Mouse (Mus musculus): ENCODE measurements around the gene Spon1. TPM values are rescaled to one million over a fixed set of nuclear protein-coding genes. Genes with fewer than 3 reads are reported as not detected.

The Spon1 gene
- polyA plus RNA-seq, 1 experiment from 2014 or later: 19.1 TPM

- no peak overlapping the region for H3K4me3 ChIP-seq
- ATAC-seq (ENCODE audit: insufficient number of reproducible peaks, low FRiP score, low TSS enrichment, low read depth): no peak
- H3K27me3 ChIP-seq: no peaks in the 10 kb centered on the region
- H3K27ac ChIP-seq: no peak overlapping the region
- H3K4me2 ChIP-seq: no peak overlapping the region
- H3K36me3 ChIP-seq: no peaks in the 10 kb centered on the region
- WGBS: 92% methylated on average over 16 of the region's 16 CpGs
- no peaks in the 10 kb centered on the region for H3K9me3 ChIP-seq
- H3K4me1 ChIP-seq: no peaks in the 10 kb centered on the region
- no peak overlapping the region for H3K9ac ChIP-seq
These were observed 292.4 kb downstream of the Spon1 start for GRCm38 (mm10) chr7:114058166-114058565.

GRCm38 (mm10) chr7:114058927-114059441, 293.2 kb downstream of the Spon1 start:
- Histone ChIP-seq H3K36me3 (no peaks in the 10 kb centered on the region), H3K27ac (no peak overlapping the region), H3K9ac (no peak overlapping the region), H3K4me3 (no peak overlapping the region), H3K4me2 (no peak overlapping the region), H3K4me1 (peaks cover 4% of the 10 kb centered on the region; the same call in 1 of the 2 replicates), H3K9me3 (no peaks in the 10 kb centered on the region), H3K27me3 (no peaks in the 10 kb centered on the region)
- no peak for ATAC-seq (ENCODE audit: insufficient number of reproducible peaks, low FRiP score, low TSS enrichment, low read depth)
- WGBS: 81% methylated on average over 6 of the region's 6 CpGs

GRCm38 (mm10) chr7:114060445-114060844, 294.6 kb downstream of the Spon1 start:
- Histone ChIP-seq H3K9me3 (no peaks in the 10 kb centered on the region), H3K36me3 (no peaks in the 10 kb centered on the region), H3K27ac (no peak overlapping the region), H3K4me3 (no peak overlapping the region), H3K9ac (no peak overlapping the region), H3K4me2 (no peak overlapping the region), H3K4me1 (peaks cover 6% of the 10 kb centered on the region), H3K27me3 (no peaks in the 10 kb centered on the region)
- no peak for ATAC-seq (ENCODE audit: insufficient number of reproducible peaks, low FRiP score, low TSS enrichment, low read depth)
- WGBS: 95% methylated on average over 6 of the region's 6 CpGs

- Histone ChIP-seq H3K27ac (no peak overlapping the region), H3K4me1 (peaks cover 16% of the 10 kb centered on the region)
- no peak for ATAC-seq (ENCODE audit: insufficient number of reproducible peaks, low FRiP score, low TSS enrichment, low read depth)
These were observed 296.7 kb downstream of the Spon1 start for GRCm38 (mm10) chr7:114062451-114062850.

GRCm38 (mm10) chr7:114063534-114063933, 297.7 kb downstream of the Spon1 start:
- Histone ChIP-seq H3K36me3 (no peaks in the 10 kb centered on the region), H3K9me3 (no peaks in the 10 kb centered on the region), H3K27me3 (no peaks in the 10 kb centered on the region), H3K4me1 (peaks cover 16% of the 10 kb centered on the region), H3K4me3 (no peak overlapping the region), H3K4me2 (no peak overlapping the region), H3K27ac (no peak overlapping the region), H3K9ac (no peak overlapping the region)
- WGBS: 51% methylated on average over 8 of the region's 8 CpGs
- no peak for ATAC-seq (ENCODE audit: insufficient number of reproducible peaks, low FRiP score, low TSS enrichment, low read depth)

More at GRCm38 (mm10) chr7:114062451-114062850, 296.7 kb downstream of the Spon1 start:
- Histone ChIP-seq H3K4me2 (no peak overlapping the region), H3K4me3 (no peak overlapping the region), H3K27me3 (no peaks in the 10 kb centered on the region), H3K36me3 (no peaks in the 10 kb centered on the region), H3K9ac (no peak overlapping the region), H3K9me3 (no peaks in the 10 kb centered on the region)
- 50% methylated on average over 1 of the region's 1 CpGs for WGBS

- H3K36me3 ChIP-seq: no peaks in the 10 kb centered on the region
- H3K4me2 ChIP-seq: no peak overlapping the region
- no peak overlapping the region for H3K27ac ChIP-seq
- peaks cover 16% of the 10 kb centered on the region for H3K4me1 ChIP-seq
- no peaks in the 10 kb centered on the region for H3K9me3 ChIP-seq
- no peak overlapping the region for H3K4me3 ChIP-seq
- 73% methylated on average over 6 of the region's 6 CpGs for WGBS
- no peak overlapping the region for H3K9ac ChIP-seq
- ATAC-seq (ENCODE audit: insufficient number of reproducible peaks, low FRiP score, low TSS enrichment, low read depth): no peak
- H3K27me3 ChIP-seq: no peaks in the 10 kb centered on the region
These were observed 298.2 kb downstream of the Spon1 start for GRCm38 (mm10) chr7:114063966-114064365.

- H3K9me3 ChIP-seq: no peaks in the 10 kb centered on the region
- no peaks in the 10 kb centered on the region for H3K36me3 ChIP-seq
- H3K9ac ChIP-seq: no peak overlapping the region
- 0 out of 2 replicates have a peak overlapping the region, but pooled peaks have one; percentile 61 for H3K4me2 ChIP-seq
- H3K27ac ChIP-seq: peak overlapping the region; percentile 52
- no peak for ATAC-seq (ENCODE audit: insufficient number of reproducible peaks, low FRiP score, low TSS enrichment, low read depth)
- peaks cover 16% of the 10 kb centered on the region for H3K4me1 ChIP-seq
- H3K4me3 ChIP-seq: no peak overlapping the region
- H3K27me3 ChIP-seq: no peaks in the 10 kb centered on the region
- WGBS: 26% methylated on average over 11 of the region's 11 CpGs
These were observed 299.8 kb downstream of the Spon1 start for GRCm38 (mm10) chr7:114065407-114066185.

- Histone ChIP-seq H3K4me2 (peak overlapping the region; percentile 61), H3K36me3 (no peaks in the 10 kb centered on the region), H3K27ac (peak overlapping the region; percentile 52), H3K9me3 (no peaks in the 10 kb centered on the region), H3K4me1 (peaks cover 17% of the 10 kb centered on the region), H3K9ac (no peak overlapping the region), H3K27me3 (no peaks in the 10 kb centered on the region), H3K4me3 (peak overlapping the region; percentile 35)
- peak; percentile 56; the same call in 1 of the 2 replicates for ATAC-seq (ENCODE audit: insufficient number of reproducible peaks, low FRiP score, low TSS enrichment, low read depth)
- WGBS: 6% methylated on average over 14 of the region's 14 CpGs
These were observed 300.9 kb downstream of the Spon1 start for GRCm38 (mm10) chr7:114066529-114067178.

GRCm38 (mm10) chr7:114068956-114069533, 303.2 kb downstream of the Spon1 start:
- H3K4me1 ChIP-seq: peaks cover 22% of the 10 kb centered on the region
- H3K27me3 ChIP-seq: no peaks in the 10 kb centered on the region
- no peak for ATAC-seq (ENCODE audit: insufficient number of reproducible peaks, low FRiP score, low TSS enrichment, low read depth)
- 69% methylated on average over 11 of the region's 11 CpGs for WGBS
- no peak overlapping the region for H3K9ac ChIP-seq
- no peaks in the 10 kb centered on the region for H3K36me3 ChIP-seq
- H3K4me3 ChIP-seq: no peak overlapping the region
- H3K9me3 ChIP-seq: no peaks in the 10 kb centered on the region
- no peak overlapping the region for H3K4me2 ChIP-seq
- H3K27ac ChIP-seq: no peak overlapping the region

- Histone ChIP-seq H3K4me3 (no peak overlapping the region), H3K9me3 (no peaks in the 10 kb centered on the region), H3K27ac (no peak overlapping the region), H3K4me1 (peaks cover 22% of the 10 kb centered on the region), H3K9ac (no peak overlapping the region), H3K36me3 (no peaks in the 10 kb centered on the region), H3K27me3 (no peaks in the 10 kb centered on the region), H3K4me2 (no peak overlapping the region)
- ATAC-seq (ENCODE audit: insufficient number of reproducible peaks, low FRiP score, low TSS enrichment, low read depth): no peak
- whole genome bisulfite sequencing: 75% methylated on average over 11 of the region's 11 CpGs
These were observed 304.1 kb downstream of the Spon1 start for GRCm38 (mm10) chr7:114069726-114070457.

- WGBS: 75% methylated on average over 3 of the region's 3 CpGs
- Histone ChIP-seq H3K27me3 (no peaks in the 10 kb centered on the region), H3K27ac (no peak overlapping the region), H3K4me1 (peaks cover 19% of the 10 kb centered on the region), H3K4me3 (no peak overlapping the region), H3K36me3 (no peaks in the 10 kb centered on the region), H3K9ac (no peak overlapping the region), H3K4me2 (no peak overlapping the region), H3K9me3 (no peaks in the 10 kb centered on the region)
- no peak for ATAC-seq (ENCODE audit: insufficient number of reproducible peaks, low FRiP score, low TSS enrichment, low read depth)
These were observed 304.7 kb downstream of the Spon1 start for GRCm38 (mm10) chr7:114070458-114070840.
